Mouse (Mus musculus) spleen, adult 2 months (tissue): ENCODE measurements around the gene Msantd2. TPM values are rescaled to one million over a fixed set of nuclear protein-coding genes. Genes with fewer than 3 reads are reported as not detected.

Experiments
- DNase-seq, 2 experiments: peaks; one replicate each; pipeline versions ENCODE4 v3.0.0 to v3.0.0-alpha.2; 2012 to 2021; ENCODE audit warnings: low spot score in 2 of 2, low read depth in 1 of 2
- H3K27ac ChIP-seq: fragments of 200-500 bp; 2 replicates; pipeline ENCODE4 v1.5.1; 2012; ENCODE audit warnings: low read length, inconsistent platforms; ENCODE audit not compliant: insufficient read depth
- H3K27me3 ChIP-seq: fragments of 200-500 bp; 2 replicates; pipeline ENCODE4 v1.6.1; 2012; ENCODE audit warnings: mild to moderate bottlenecking, moderate library complexity, low read length, inconsistent platforms; ENCODE audit not compliant: control insufficient read depth, insufficient read depth
- H3K36me3 ChIP-seq: fragments of 200-500 bp; 2 replicates; pipeline ENCODE4 v1.6.1; 2012; ENCODE audit warnings: mild to moderate bottlenecking, low read length, inconsistent platforms; ENCODE audit not compliant: control insufficient read depth, insufficient read depth
- H3K4me1 ChIP-seq: fragments of 200-500 bp; 2 replicates; pipeline ENCODE4 v1.6.1; 2011; ENCODE audit warnings: inconsistent platforms; ENCODE audit not compliant: control insufficient read depth, insufficient read depth, insufficient read length
- H3K4me3 ChIP-seq: fragments of 200-500 bp; 2 replicates; pipeline ENCODE4 v1.5.1; 2011; ENCODE audit warnings: mild to moderate bottlenecking, inconsistent platforms; ENCODE audit not compliant: insufficient read depth, insufficient read length; ENCODE audit errors: extremely low read depth
- CTCF ChIP-seq: fragments of 200-500 bp; IDR thresholded peaks from 2 replicates; pipeline ENCODE4 v1.5.1; 2011; ENCODE audit warnings: mild to moderate bottlenecking, inconsistent platforms; ENCODE audit not compliant: insufficient read depth, insufficient read length, insufficient replicate concordance; ENCODE audit errors: extremely low read depth
- POLR2A ChIP-seq: fragments of 200-500 bp; IDR thresholded peaks from 2 replicates; pipeline ENCODE4 v1.6.1; 2011; ENCODE audit warnings: low read depth, low read length, inconsistent platforms
- WGBS: fragments of 180-500 bp; shearing (Covaris S2); methylation state at CpG from one replicate; pipeline ENCODE4 v1.1.7; 2018; 5-methylcytosine and 5-hydroxymethylcytosine counted together
- polyA plus RNA-seq: library from polyadenylated mRNA; depleted of rRNA; stranded (reverse); fragments of >200 nt; gene quantifications from 2 replicates; pipeline ENCODE4 v1.2.3, GENCODE M21; 2012

The Msantd2 gene
- polyA plus RNA-seq, 1 experiment = 18.6 TPM

DNA sequence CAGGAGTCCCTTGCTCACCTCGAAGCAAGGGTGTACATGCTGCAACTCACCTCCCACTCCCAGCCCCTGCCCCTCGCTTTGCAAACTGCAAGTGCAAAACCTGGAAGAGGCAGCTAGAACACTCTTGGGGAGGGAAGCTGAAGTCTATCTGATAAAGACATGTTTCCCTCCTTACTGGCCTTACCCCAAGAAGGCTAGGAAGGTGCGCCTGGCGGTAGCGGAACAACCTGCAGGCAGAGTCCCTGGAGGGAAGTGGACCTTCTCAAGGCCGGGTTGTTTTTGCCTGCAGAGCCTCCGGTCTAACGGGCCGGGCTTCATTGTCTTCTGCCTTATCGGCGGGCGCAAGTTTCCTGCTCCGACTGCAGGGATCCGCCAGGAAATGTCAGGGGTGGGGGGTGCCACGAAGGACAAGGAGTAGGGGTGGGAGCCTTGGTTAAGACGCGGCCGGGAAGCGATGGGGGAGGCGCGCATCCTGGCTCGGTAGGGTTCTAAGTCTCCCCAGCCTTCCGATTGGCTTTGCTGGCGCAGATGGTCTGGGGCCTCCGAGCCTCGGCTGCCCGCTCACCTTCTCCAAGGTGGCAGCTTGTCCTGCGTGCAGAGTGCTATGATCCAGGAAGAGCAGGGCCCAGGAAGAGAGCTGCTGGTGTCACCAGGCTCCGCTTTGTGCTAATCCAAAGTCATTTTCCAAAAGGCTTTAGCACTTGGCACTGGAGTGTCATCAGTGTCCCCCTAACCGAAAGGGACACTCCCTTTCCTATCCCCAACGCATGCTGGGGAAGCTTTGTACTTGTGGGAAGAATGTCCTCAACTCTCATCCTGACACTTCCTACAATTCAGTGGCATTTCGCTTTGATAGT, 41.1 kb downstream of the Msantd2 start:
- H3K36me3 ChIP-seq = no peaks in the 10 kb centered on the region
- TF ChIP-seq CTCF = peak; percentile 35; the same call in 1 of the 2 replicates
- no peak for TF ChIP-seq POLR2A
- peaks cover 7% of the 10 kb centered on the region for H3K27me3 ChIP-seq
- DNase-seq = peak in 1 of 2 experiments; percentile 26
- peak overlapping the region; percentile 32; the same call in 1 of the 2 replicates for H3K4me3 ChIP-seq
- H3K4me1 ChIP-seq = peaks cover 4% of the 10 kb centered on the region; the same call in 1 of the 2 replicates
- peak overlapping the region; percentile 37 for H3K27ac ChIP-seq
- WGBS = 3% methylated on average over 32 of the region's 32 CpGs

DNA sequence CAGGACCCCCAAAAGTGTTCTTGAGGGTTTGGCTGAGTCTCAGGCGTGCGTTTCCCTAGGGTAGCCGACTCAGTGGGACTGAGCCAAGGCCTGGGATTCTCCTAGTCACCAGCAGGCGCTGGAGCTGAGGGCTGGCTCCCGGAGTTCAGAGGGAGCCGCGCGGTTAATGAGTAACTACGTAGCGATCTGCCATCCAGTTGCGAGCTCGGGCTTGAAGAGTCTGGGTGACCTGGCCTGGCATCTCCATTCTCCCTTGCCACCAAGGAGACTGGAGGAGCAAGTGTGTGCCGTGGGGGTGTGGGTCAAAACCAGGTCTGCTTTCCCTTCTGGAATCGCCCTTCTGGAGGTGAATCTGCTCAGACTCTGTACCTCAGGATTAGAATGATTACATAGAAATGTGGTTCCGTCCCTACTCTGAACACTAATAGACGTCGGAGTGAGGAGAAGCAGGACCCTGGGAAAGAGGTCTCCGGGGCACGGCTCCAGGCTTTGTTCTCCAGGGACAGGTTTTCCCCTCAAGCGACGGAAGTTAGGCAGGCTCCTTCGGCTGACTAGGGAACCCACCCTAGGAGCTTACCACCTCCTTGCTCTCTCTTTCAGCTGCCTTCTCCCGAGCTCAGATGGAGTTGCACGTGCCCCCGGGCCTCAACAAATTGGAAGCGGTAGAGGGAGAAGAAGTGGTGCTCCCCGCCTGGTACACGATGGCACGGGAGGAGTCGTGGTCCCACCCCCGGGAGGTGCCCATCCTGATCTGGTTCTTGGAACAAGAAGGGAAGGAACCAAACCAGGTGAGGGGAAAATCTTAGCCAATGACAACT, 42.0 kb downstream of the Msantd2 start:
- Histone ChIP-seq H3K36me3 (no peaks in the 10 kb centered on the region), H3K4me1 (peaks cover 4% of the 10 kb centered on the region; the same call in 1 of the 2 replicates), H3K27me3 (peaks cover 7% of the 10 kb centered on the region), H3K4me3 (peak overlapping the region; percentile 32; the same call in 1 of the 2 replicates), H3K27ac (peak overlapping the region; percentile 37)
- DNase-seq = no peak
- TF ChIP-seq POLR2A = no peak
- TF ChIP-seq CTCF = no peak
- 23% methylated on average over 31 of the region's 31 CpGs for WGBS

DNA sequence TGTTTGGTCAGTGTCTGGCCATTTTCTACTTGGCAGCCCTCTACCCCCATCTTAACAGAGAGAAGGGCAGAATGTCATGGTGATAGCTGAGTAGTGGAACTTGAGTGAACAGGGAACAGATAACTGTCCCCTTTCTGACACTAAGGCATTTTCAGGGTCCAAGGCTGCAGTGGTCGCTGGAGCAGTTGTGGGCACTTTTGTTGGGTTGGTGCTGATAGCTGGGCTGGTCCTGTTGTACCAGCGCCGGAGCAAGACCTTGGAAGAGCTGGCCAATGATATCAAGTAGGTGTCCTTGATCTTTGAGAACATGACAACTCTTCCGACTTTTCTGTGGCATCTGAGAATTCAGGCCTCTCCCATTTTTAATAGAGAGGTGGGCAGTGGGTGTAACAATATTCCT, 47.7 kb downstream of the Msantd2 start:
- Histone ChIP-seq H3K4me1 (no peaks in the 10 kb centered on the region), H3K4me3 (no peak overlapping the region), H3K27ac (no peak overlapping the region), H3K27me3 (no peaks in the 10 kb centered on the region), H3K36me3 (no peaks in the 10 kb centered on the region)
- WGBS = 92% methylated on average over 4 of the region's 4 CpGs
- DNase-seq = no peak
- TF ChIP-seq POLR2A (no peak), CTCF (no peak)

DNA sequence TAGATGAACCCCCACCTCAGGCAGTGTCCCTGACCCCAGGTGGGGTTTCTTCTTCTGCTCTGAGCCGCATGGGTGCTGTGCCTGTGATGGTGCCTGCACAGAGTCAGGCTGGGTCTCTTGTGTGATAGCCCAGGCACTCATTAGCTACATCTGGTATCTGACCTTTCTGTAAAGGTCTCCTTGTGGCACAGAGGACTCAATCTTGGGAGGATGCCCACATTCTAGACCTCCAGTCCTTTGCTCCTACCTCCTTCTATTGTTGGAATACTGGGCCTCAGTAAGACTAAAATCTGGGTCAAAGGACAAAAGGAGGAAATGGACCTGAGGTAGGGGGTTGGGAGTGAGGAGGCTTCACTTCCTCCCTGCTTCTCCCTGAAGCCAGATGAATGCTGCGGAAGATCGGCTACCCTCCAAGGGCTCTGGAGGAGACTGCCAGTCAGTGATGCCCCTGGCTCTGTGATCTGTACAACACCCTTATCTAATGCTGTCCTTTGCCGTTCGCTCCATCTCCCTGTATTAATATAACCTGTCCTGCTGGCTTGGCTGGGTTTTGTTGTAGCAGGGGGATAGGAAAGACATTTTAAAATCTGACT, 48.6 kb downstream of the Msantd2 start:
- TF ChIP-seq CTCF (no peak), POLR2A (no peak)
- DNase-seq = no peak
- Histone ChIP-seq H3K4me1 (no peaks in the 10 kb centered on the region), H3K4me3 (no peak overlapping the region), H3K27me3 (no peaks in the 10 kb centered on the region), H3K27ac (no peak overlapping the region), H3K36me3 (no peaks in the 10 kb centered on the region)
- WGBS = 82% methylated on average over 5 of the region's 5 CpGs

DNA sequence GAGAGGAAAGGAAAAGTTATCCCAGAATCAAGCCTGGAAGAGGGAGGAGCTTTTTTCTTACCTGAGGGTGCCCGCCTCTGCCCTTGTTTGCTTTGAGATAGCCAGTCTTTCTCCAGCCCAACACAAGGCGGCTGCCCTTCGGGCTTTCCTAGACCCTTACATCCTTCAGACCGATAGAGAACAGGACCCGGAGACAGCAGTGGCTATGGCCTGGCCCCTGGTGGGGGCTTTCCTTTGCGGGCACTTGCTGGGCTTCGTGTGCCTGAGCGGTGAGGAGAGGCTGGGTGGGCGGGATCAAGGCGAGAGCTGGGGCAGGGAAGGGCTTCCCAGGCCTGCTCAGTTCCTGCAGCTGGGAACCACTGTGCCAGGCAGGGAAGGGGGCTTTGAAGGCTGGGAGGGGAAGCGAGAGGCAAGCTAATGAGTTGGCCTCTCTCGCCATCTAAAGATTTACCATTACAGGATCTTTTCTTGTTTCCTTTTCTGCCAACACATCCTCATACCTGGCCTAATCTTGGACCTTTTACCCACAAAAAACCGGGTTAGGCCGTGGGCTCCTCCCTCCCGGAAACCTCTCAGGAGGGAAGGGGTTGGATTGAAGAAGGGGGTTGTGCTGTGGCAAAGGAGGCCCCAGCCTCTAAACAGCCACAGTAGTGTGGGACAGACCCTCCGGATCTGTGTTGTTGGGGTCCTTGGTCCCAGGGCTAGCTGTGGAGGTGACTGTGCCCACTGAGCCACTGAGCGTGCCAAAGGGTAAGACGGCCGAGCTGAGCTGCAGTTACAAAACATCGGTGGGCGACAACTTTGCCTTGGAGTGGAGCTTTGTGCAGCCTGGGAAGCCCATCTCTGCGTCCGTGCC, 50.3 kb downstream of the Msantd2 start, which contains the start of gene Vsig2:
Gene Vsig2 (plus strand): TSS at position 86 of the 856 bp plus-strand sequence.
- no peak within 1 kb of the TSS for H3K27ac ChIP-seq
- no peaks in the 10 kb centered on the region for H3K36me3 ChIP-seq
- TF ChIP-seq POLR2A (no peak), CTCF (no peak)
- H3K4me1 ChIP-seq = no peaks in the 10 kb centered on the region
- WGBS = 86% methylated on average over 23 of the region's 23 CpGs
- no peaks in the 10 kb centered on the region for H3K27me3 ChIP-seq
- no peak for DNase-seq
- no peak within 1 kb of the TSS for H3K4me3 ChIP-seq

DNA sequence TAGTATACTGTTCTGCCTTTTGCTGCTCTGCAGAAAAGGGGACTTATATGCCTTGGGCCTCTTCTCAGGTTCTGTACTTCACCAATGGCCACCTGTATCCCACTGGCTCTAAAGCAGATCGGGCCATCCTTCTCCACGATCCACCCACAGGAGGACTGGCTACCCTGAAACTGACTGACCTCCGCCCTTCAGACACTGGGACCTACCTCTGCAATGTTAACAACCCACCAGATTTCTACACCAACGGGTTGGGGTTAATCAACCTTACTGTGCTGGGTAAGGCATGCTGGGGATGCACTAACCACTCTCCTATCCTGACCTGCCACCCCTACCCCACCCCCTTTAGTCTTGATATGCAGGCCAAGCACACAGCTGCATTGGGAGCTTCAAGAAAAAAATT, 51.1 kb downstream of the Msantd2 start:
- H3K4me3 ChIP-seq = no peak overlapping the region
- H3K36me3 ChIP-seq = no peaks in the 10 kb centered on the region
- H3K4me1 ChIP-seq = peaks cover 3% of the 10 kb centered on the region; the same call in 1 of the 2 replicates
- WGBS = 95% methylated on average over 4 of the region's 4 CpGs
- H3K27me3 ChIP-seq = no peaks in the 10 kb centered on the region
- TF ChIP-seq CTCF (no peak), POLR2A (no peak)
- DNase-seq = no peak
- H3K27ac ChIP-seq = no peak overlapping the region
